Mouse (Mus musculus) heart, postnatal 0 days (tissue): Measurements from ENCODE around the gene Tefm.

Experiments used
- CTCF ChIP-seq: IDR thresholded peaks from 2 replicates; pipeline ENCODE4 v1.5.1; 2016; ENCODE audit warnings: antibody characterized with exemption, control low read depth, low read depth
- EP300 ChIP-seq: IDR thresholded peaks from 2 replicates; pipeline ENCODE4 v1.6.1; 2016; ENCODE audit warnings: antibody characterized with exemption, low read depth

DNA sequence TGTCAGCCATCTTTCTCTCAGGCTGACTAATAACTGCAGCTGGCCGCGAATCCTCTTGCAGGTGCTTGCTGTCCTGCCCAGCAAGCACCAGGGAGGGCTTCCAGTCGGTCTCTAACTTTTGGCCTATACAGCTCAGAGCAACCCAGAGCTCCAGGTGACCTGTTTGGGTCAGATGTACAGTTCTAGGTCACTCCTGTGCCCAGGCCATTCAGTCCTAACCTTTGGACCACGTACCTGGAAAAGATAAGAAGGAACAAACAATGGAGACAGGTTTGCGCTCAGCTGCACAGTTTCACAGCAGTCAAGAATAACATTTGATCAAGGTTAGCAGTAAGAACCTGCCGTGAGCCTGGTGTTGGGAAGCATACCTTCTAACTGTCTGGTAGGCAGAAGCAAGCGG is 17.0 kb upstream of the Tefm start:
- TF ChIP-seq CTCF (no peak), EP300 (no peak)
